Mouse (Mus musculus): ENCODE measurements at regions not wholly inside any gene's neighbourhood (a gene's known extent, or its start where the extent isn't known, plus 50 kb on each side); places are given as distances from the start of the nearest gene placed in this dataset.

DNA sequence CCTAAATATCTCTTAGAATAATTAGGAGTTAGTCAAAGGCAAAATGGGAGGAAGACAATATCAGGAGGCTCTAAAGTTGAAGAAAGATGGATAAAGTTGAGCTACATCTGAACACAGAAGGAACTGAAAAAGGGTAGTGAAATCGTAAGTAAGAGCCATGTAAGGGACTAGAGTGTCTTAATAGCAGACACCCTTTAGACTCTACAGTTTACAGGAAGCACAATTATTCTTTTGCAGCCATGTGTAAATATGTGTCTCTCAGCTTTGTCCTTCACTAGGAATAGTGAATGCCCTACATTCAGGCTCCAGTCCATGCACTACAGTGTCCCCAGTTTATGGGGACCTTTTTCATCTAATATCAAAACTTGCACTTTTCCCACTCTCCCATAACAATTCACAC lies 52.1 kb upstream of the Ctsc start:
- TF ChIP-seq CTCF (IDR thresholded peaks at IDR 0.05; ENCODE audit: borderline replicate concordance, extremely low read depth, insufficient read depth, insufficient read length): no peak
- no peak for DNase-seq (ENCODE audit: low read depth)
